Mouse (Mus musculus): ENCODE results near the gene Hmgxb4. TPM values are rescaled to one million over a fixed set of nuclear protein-coding genes. Genes with fewer than 3 reads are reported as not detected.
A peak's percentile ranks its signal among the peaks of the same experiment; 100 is the strongest.

The Hmgxb4 gene
- total RNA-seq, 2 experiments from 2014 or later, result 63.2 to 65.7 TPM

DNA sequence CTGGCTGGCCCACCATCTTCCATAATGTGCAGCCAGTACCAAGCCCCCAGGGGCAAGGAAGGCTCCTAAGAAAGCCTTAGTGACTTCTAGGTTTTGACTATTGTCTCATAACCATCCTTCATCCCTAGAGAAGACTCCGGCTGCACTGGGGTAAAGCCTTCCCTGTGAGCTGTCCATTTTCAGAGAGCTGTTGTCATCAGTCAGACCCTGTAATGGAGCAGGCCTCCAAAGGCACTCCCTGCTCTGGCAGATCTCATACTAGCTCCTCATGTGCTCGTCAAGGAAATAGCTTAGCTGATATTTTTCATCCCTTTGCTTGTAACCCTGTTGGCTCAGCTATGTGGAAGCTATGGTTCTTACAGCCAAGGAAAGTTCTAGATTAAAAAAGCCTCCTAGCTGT lies 67.7 kb downstream of the Hmgxb4 start:
- no peak for ATAC-seq (replicated peaks; ENCODE audit: low FRiP score, low TSS enrichment, poor library complexity, severe bottlenecking)

DNA sequence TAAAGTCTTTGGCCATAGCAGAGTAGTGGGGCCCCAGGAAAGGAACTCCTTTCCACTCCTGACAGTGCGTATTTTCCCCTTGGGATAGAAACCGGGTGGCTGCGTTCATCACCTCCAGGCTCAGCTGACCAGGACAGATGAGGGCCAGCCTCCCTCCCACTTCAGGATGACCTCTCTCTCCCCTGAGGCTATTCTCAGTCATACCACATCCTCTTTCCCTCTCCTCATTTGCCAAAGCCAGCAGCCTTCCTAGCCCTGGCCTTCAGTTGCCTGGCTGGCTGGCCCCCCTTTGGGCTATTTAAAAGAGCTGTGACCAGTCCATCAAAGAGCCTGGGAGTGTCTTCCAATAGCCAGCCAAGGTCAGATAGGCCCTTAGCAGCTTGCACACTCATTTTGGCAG lies 70.1 kb downstream of the Hmgxb4 start:
- no peak for ATAC-seq (replicated peaks; ENCODE audit: low FRiP score, low TSS enrichment, poor library complexity, severe bottlenecking)

DNA sequence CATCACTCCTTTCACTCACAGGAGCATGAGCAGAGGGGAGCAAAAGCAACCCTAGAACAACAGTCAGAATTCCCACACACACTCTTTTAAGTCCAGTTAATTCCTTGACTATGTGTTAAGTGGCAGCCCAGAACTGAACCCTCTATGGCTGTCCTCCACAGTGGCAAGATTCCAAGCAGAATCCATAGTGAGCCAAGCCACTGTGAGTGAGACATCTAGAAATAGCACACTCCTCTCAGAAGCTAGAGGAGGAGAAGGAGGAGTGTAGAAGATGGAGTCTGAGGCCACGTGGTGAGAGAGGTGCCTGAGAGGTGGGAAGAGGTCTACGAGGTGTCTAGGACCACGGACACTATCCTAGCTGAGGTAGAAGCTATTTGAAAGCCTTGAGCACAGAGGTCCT lies 71.6 kb downstream of the Hmgxb4 start:
- ATAC-seq (replicated peaks; ENCODE audit: low FRiP score, low TSS enrichment, poor library complexity, severe bottlenecking), result no peak

DNA sequence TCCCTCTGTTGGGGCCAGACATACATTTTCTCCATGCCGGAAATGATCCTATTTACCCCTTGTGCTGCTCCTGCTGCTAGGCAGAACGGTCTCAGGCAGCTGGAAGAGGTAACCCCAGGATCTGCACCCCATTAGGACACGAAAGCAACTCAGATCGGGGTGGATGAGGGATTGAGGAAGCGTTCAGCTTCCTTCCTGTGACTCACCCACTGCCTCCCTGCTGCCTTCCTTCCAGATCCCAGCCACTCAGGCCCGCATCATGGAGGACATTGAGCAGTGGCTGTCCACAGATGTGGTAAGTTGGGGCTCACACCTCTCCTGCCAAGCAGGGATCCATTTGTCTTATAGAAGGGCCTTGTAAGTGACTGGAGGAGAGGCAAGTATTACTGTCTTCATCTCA lies 74.1 kb downstream of the Hmgxb4 start:
- ATAC-seq (replicated peaks; ENCODE audit: low FRiP score, low TSS enrichment, poor library complexity, severe bottlenecking), result no peak

DNA sequence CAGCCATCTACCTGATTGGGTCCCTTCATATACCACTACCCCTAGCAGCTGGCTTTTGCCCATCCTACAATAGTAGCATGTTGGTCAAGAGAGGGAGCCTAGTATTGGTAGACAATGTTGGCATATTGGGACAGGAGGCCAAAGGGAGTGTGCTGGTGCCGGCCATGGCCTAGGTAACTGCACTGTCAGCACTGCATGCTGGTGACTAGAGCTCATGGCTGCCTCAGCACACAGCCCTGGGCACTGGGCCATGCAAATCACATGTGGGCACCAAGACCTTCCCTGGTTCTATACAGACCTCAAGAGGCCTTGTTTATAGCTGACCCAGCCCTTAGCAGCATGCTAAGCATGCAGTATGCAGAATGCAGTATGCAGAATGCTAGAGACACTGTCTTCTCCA lies 77.1 kb downstream of the Hmgxb4 start:
- no peak for ATAC-seq (replicated peaks; ENCODE audit: low FRiP score, low TSS enrichment, poor library complexity, severe bottlenecking)

DNA sequence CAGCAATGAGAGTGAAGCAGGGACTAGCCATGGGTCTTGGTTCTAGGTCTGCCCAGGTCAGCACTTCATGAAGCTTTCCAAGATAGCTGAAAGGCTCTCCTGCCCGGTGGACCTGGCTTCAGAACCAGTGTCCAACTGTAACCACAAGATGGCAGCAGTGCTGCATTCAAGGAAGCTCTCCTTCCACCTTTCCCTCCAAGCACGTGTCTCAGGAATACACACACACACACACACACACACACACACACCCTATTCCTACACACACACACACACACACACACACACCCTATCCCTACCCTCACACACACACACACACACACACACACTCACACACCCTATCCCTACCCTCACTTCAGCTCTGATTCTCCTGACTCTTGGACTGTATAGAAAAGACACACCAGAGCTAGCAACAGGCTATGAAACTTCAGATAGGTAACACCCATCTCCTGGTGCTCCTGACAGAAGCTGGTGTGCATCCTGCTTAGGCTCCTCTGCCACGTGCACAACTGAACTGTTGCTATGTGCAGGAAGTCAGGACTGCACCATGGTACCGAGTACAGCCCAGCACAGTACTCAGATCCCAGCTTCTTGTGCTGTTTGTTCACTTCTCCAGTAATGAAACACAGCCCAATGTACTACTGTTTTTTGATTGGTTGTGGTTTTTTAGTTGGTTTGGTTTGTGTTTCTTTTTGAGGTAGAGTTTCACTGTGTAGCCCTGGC lies 78.6 kb downstream of the Hmgxb4 start:
- ATAC-seq (replicated peaks; ENCODE audit: low FRiP score, low TSS enrichment, poor library complexity, severe bottlenecking), result peak; percentile 87

DNA sequence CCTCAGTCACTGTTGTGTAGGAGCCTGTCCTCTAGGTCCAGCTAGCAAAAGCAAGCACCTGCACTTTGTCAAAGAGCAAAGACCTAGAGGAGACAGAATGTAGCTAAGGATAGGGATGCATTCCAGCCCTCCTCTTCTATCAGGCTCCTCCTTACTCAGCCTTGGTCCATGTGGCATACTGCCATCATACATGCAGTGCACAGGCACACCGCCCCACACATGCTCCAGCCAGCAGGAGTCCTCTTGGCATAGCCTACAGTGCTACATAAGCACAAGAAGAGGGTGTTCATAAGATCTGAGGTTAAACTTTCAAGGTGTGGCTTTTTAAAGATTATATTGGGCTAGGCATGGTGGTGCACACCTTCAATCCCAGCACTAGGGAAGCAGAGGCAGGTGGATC lies 81.7 kb downstream of the Hmgxb4 start:
- ATAC-seq (replicated peaks; ENCODE audit: low FRiP score, low TSS enrichment, poor library complexity, severe bottlenecking), result no peak

DNA sequence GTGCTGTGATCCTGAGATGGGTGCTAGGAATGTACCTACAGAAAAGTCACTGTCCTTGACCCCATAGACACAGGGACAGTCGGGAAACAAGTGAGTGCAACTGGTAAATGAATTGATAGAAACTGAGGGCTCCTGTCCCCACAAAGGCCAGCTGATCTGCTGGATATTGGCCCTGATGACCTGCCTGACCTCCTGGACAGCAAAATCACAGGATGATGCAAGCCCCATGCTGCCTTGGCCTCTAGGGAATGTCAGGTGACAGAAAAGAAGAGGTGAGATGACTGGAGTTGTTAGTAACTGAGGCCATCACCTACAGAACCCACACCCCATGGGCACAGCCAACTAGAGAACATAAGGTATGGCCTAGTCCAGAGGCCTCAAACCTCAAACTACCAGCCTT lies 85.1 kb downstream of the Hmgxb4 start:
- no peak for ATAC-seq (replicated peaks; ENCODE audit: low FRiP score, low TSS enrichment, poor library complexity, severe bottlenecking)

DNA sequence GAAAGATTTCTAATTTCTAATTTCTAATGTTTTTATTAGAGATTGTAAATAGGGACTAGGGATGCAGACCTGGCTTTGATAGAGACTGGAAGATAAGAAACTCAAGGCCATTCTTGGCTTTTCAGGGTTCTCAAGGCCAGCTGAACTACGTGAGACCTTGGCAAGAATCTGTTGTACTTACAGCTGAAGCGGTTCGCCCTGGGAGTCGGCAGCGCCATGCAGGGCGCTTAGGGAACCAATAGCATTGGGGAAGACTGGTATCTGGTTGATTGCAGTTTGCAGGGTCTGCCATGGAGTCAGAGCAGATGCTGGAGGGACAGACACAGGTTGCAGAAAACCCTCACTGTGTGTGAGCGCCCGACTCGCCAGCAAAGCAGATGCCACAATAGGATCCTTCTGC lies 85.7 kb downstream of the Hmgxb4 start:
- ATAC-seq (replicated peaks; ENCODE audit: low FRiP score, low TSS enrichment, poor library complexity, severe bottlenecking), result no peak

Other genes starting within 250 kb of the Hmgxb4 start
- gene Isx, start 120.2 kb upstream of the Hmgxb4 start, total RNA-seq (2014; fragmentation: Nextera tagmentation), result not detected in 2 replicates
- gene Isx, start 120.2 kb upstream of the Hmgxb4 start, total RNA-seq (2017), result not detected in 2 replicates
- 14.1 and 22.2 TPM in 2 replicates for gene Tom1, start 40.3 kb downstream of the Hmgxb4 start, total RNA-seq (2014; fragmentation: Nextera tagmentation)
- gene Tom1, start 40.3 kb downstream of the Hmgxb4 start, total RNA-seq (2017), result 8.5 and 17.3 TPM in 2 replicates
- 1.8 TPM in 1 of 2 replicates, not detected in the other for gene Hmox1, start 100.3 kb downstream of the Hmgxb4 start, total RNA-seq (2014; fragmentation: Nextera tagmentation)
- gene Hmox1, start 100.3 kb downstream of the Hmgxb4 start, total RNA-seq (2017), result 1.1 TPM in 1 of 2 replicates, not detected in the other
- gene Mcm5, start 116.2 kb downstream of the Hmgxb4 start, total RNA-seq (2014; fragmentation: Nextera tagmentation), result 192 and 220 TPM in 2 replicates
- 224 and 361 TPM in 2 replicates for gene Mcm5, start 116.2 kb downstream of the Hmgxb4 start, total RNA-seq (2017)
- not detected in 2 replicates for gene Rasd2, start 220.6 kb downstream of the Hmgxb4 start, total RNA-seq (2014; fragmentation: Nextera tagmentation)
- gene Rasd2, start 220.6 kb downstream of the Hmgxb4 start, total RNA-seq (2017), result not detected in 2 replicates

Data from megakaryocyte-erythroid progenitor cell, adult 5-6 weeks (primary cell).